9 mouse cellular contexts compared by ENCODE assay signal in the genomic region with DNA sequence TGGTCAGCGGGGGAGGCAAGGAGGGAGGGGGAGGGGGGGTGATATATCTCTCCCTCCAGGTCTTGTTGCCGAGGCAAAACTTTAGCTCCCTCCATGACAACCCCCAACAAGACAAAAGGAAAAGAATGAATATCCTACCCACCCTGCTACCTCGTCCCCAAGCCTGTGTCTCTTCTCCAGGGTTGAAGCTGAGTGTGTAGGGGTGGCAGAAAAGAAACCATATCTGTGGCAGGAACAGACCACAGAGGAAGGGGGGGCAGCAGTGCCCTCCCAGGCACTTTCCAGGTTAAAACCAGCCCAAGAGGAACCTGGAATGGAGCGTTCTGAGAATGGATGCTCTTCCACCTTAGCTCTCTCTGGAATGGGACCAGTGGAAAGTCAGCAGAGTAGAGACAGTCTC. TPM values are rescaled to one million over a fixed set of nuclear protein-coding genes. Genes with fewer than 3 reads are reported as not detected.
DNase-seq lines count a peak whose midpoint lies in the region; ATAC-seq and TF ChIP-seq lines count a peak whose summit lies in the region.
"Had no signal": no experiment of that assay in that cellular context is flagged by ENCODE, and none has a peak within 500 bp of the region (broad histone marks: within the 10 kb centered on the region; RNA-seq: fewer than 3 reads in every experiment).

A gene (plus strand): TSS at position 301 of the 400 bp plus-strand sequence.

- peaks cover 27% of the 10 kb centered on the region for H3K27me3 ChIP-seq in spleen, adult 2 months (ENCODE audit: control insufficient read depth, insufficient read depth, low read length)
- no peaks in the 10 kb centered on the region for H3K27me3 ChIP-seq in myocyte (ENCODE audit: control insufficient read depth, insufficient read depth, insufficient read length)

- no peak within 1 kb of the TSS for H3K27ac ChIP-seq in spleen, adult 2 months (ENCODE audit: insufficient read depth, low read length)

- no peak for DNase-seq in frontal cortex, adult 2 months (ENCODE audit: extremely low spot score in 1 of 2, low spot score in 1 of 2)
- DNase-seq in frontal cortex, postnatal 10 days (ENCODE audit: low spot score in 2 of 2), result no peak
- DNase-seq in spleen, adult 2 months (ENCODE audit: low read depth in 1 of 2, low spot score in 2 of 2), result no peak
- no peak for DNase-seq in spleen, postnatal 36 days (ENCODE audit: low spot score in 2 of 2)
- no peak for DNase-seq in large intestine, adult 2 months (ENCODE audit: low read depth, low spot score)
- no peak for DNase-seq in cerebellum, postnatal 10 days

- WGBS in spleen, adult 2 months, result 33% methylated on average over 4 of the region's 4 CpGs
- WGBS in large intestine, adult 2 months, result 63% methylated on average over 4 of the region's 4 CpGs

- H3K4me3 ChIP-seq in spleen, adult 2 months (ENCODE audit: extremely low read depth, insufficient read depth, insufficient read length), result no peak within 1 kb of the TSS
- H3K4me3 ChIP-seq in myocyte, result peak within 1 kb of the TSS; percentile 46
- H3K4me3 ChIP-seq: erythroblast, embryonic 14.5 days had no signal

- H3K79me2 ChIP-seq in myocyte (ENCODE audit: control insufficient read depth, insufficient read depth), result no peaks in the 10 kb centered on the region

- TF ChIP-seq POLR2A in spleen, adult 2 months (IDR thresholded peaks at IDR 0.05; ENCODE audit: low read depth, low read length), result no peak
- TF ChIP-seq POLR2A in myocyte (IDR thresholded peaks at IDR 0.05; ENCODE audit: insufficient read length, low read depth), result no peak

- H3ac ChIP-seq in myocyte (ENCODE audit: control insufficient read depth, insufficient read length), result no peak within 1 kb of the TSS

- TF ChIP-seq CTCF in spleen, adult 2 months (IDR thresholded peaks at IDR 0.05; ENCODE audit: extremely low read depth, insufficient read depth, insufficient read length, insufficient replicate concordance), result no peak

- no peak for ATAC-seq in CD4-positive, CD25-positive, alpha-beta regulatory T cell, adult 4 months

- H3K36me3 ChIP-seq in spleen, adult 2 months (ENCODE audit: control insufficient read depth, insufficient read depth, low read length), result no peaks in the 10 kb centered on the region
- no peaks in the 10 kb centered on the region for H3K36me3 ChIP-seq in myocyte (ENCODE audit: control insufficient read depth, insufficient read depth)

- peak within 1 kb of the TSS; percentile 98 for H3K4me2 ChIP-seq in myocyte (ENCODE audit: low read depth)

- peaks cover 9% of the 10 kb centered on the region for H3K4me1 ChIP-seq in spleen, adult 2 months (ENCODE audit: control insufficient read depth, insufficient read depth, insufficient read length)

TF ChIP-seq in myocyte, 11 proteins besides CTCF, POLR2A, EP300 and RAD21:
- TF ChIP-seq MYOG (IDR thresholded peaks at IDR 0.05; ENCODE audit: control insufficient read depth in 1 of 3, insufficient read depth in 1 of 3, insufficient read length in 2 of 3, low read depth in 2 of 3), result no peak
- TF ChIP-seq USF1 (IDR thresholded peaks at IDR 0.05; ENCODE audit: low read depth), result no peak
- TF ChIP-seq CEBPB (IDR thresholded peaks at IDR 0.05; ENCODE audit: insufficient read depth, poor library complexity, severe bottlenecking), result no peak
- no peak for TF ChIP-seq TCF12 (IDR thresholded peaks at IDR 0.05; ENCODE audit: insufficient read depth, poor library complexity, severe bottlenecking)
- no peak for TF ChIP-seq REST (IDR thresholded peaks at IDR 0.05; ENCODE audit: insufficient read depth, insufficient read length)
- TF ChIP-seq SRF (IDR thresholded peaks at IDR 0.05; ENCODE audit: control insufficient read depth, insufficient read length, low read depth), result no peak
- TF ChIP-seq TCF3 (IDR thresholded peaks at IDR 0.05; ENCODE audit: insufficient read length, low read depth), result no peak
- no peak for TF ChIP-seq POLR2AphosphoS2 (IDR thresholded peaks at IDR 0.05; ENCODE audit: insufficient read length, low read depth)
- no peak for TF ChIP-seq E2F4 (IDR thresholded peaks at IDR 0.05; ENCODE audit: insufficient read depth)
- TF ChIP-seq MAX (IDR thresholded peaks at IDR 0.05; ENCODE audit: low read depth), result no peak

RNA-seq across cellular contexts. Expression of the gene that starts here (rescaled TPM):
- polyA plus RNA-seq in frontal cortex, adult 2 months (2012; rRNA removed), result 377 and 417 TPM in 2 replicates
- polyA plus RNA-seq in spleen, adult 2 months (2012; rRNA removed), result 22.4 and 31.0 TPM in 2 replicates
- polyA plus RNA-seq in large intestine, adult 2 months (2012; rRNA removed), result 42.6 and 44.5 TPM in 2 replicates
- 80.8 TPM for polyA plus RNA-seq in myocyte (2012; fragmentation: generic; extraction: Trizol)
- polyA plus RNA-seq in CD4-positive, CD25-positive, alpha-beta regulatory T cell, adult 4 months (2017; shearing (Covaris generic)), result not detected
- polyA plus RNA-seq: erythroblast, embryonic 14.5 days had no signal

Comparison
In these comparisons a context has a peak if more than half of its experiments do, and no peak if none do; other contexts are left out.
1. RNA of the gene that starts here (polyA plus RNA-seq): 377 to 417 TPM in frontal cortex, adult 2 months, 80.8 TPM in myocyte (single experiment), 42.6 to 44.5 TPM in large intestine, adult 2 months and 22.4 to 31.0 TPM in spleen, adult 2 months; not detected in CD4-positive, CD25-positive, alpha-beta regulatory T cell, adult 4 months; every median in the first group is over 10 times any median in the second.